23 mouse cellular contexts compared by ENCODE assay signal in genomic region chr3:105714820-105715167, GRCm38 (mm10). TPM values are rescaled to one million over a fixed set of nuclear protein-coding genes. Genes with fewer than 3 reads are reported as not detected.
DNase-seq lines count a peak whose midpoint lies in the region; ATAC-seq lines count a peak whose summit lies in the region.
"Had no signal": no experiment of that assay in that cellular context is flagged by ENCODE, and none has a peak within 500 bp of the region (broad histone marks: within the 10 kb centered on the region; RNA-seq: fewer than 3 reads in every experiment).

No protein-coding gene starts in this region.

- H3K27ac ChIP-seq in hindbrain, embryonic 10.5 days = peak overlapping the region; percentile 80; the same call in 1 of the 2 replicates
- no peak overlapping the region for H3K27ac ChIP-seq in hindbrain, embryonic 13.5 days
- H3K27ac ChIP-seq in midbrain, embryonic 12.5 days (replicated peaks) = no peak overlapping the region; the same call in 1 of the 2 replicates
- no peak overlapping the region for H3K27ac ChIP-seq in midbrain, embryonic 16.5 days (ENCODE audit: low read length)
- H3K27ac ChIP-seq: forebrain, embryonic 15.5 days; liver, embryonic 14.5 days had no signal

- peak; percentile 11 for DNase-seq in embryo, embryonic 10 days (ENCODE audit: low spot score)
- no peak for DNase-seq in embryo, embryonic 11 days
- DNase-seq in hindbrain, embryonic 10.5 days (ENCODE audit: low spot score) = no peak
- DNase-seq in adipocyte (ENCODE audit: low spot score) = no peak
- DNase-seq: adrenal gland, postnatal 10 days; heart, postnatal 4 days; kidney, adult 9 months; kidney, postnatal 36 days; liver; lung, adult 2 months; lung, postnatal 14 days; thymus, adult 2 months; thymus, postnatal 4 days had no signal

- no peak overlapping the region for H3K4me3 ChIP-seq in hindbrain, embryonic 10.5 days
- H3K4me3 ChIP-seq in hindbrain, embryonic 13.5 days = no peak overlapping the region
- no peak overlapping the region for H3K4me3 ChIP-seq in midbrain, embryonic 12.5 days
- no peak overlapping the region for H3K4me3 ChIP-seq in midbrain, embryonic 16.5 days (ENCODE audit: low read depth, low read length)
- H3K4me3 ChIP-seq: forebrain, embryonic 15.5 days; midbrain, embryonic 15.5 days; neural tube, embryonic 12.5 days had no signal

- H3K9me3 ChIP-seq in hindbrain, embryonic 10.5 days = no peaks in the 10 kb centered on the region
- H3K9me3 ChIP-seq in hindbrain, embryonic 13.5 days = no peaks in the 10 kb centered on the region
- no peaks in the 10 kb centered on the region for H3K9me3 ChIP-seq in midbrain, embryonic 12.5 days
- no peaks in the 10 kb centered on the region for H3K9me3 ChIP-seq in midbrain, embryonic 16.5 days (replicated peaks; ENCODE audit: control insufficient read depth, low read length, poor library complexity, severe bottlenecking)
- H3K9me3 ChIP-seq: forebrain, embryonic 15.5 days; G1E; midbrain, embryonic 15.5 days; neural tube, embryonic 12.5 days had no signal

- no peak for ATAC-seq in hindbrain, embryonic 13.5 days (ENCODE audit: low FRiP score)
- ATAC-seq in midbrain, embryonic 12.5 days (ENCODE audit: low FRiP score, low read depth) = 0 out of 2 replicates have a peak, but pooled peaks have one; percentile 3
- no peak for ATAC-seq in midbrain, embryonic 16.5 days
- ATAC-seq: intestine, postnatal 0 days had no signal

- no peak overlapping the region for H3K4me2 ChIP-seq in hindbrain, embryonic 13.5 days
- no peak overlapping the region for H3K4me2 ChIP-seq in midbrain, embryonic 12.5 days (replicated peaks)
- no peak overlapping the region for H3K4me2 ChIP-seq in midbrain, embryonic 16.5 days (ENCODE audit: low read length)
- H3K4me2 ChIP-seq: forebrain, embryonic 15.5 days; heart, embryonic 11.5 days; midbrain, embryonic 15.5 days had no signal

- H3K27me3 ChIP-seq in hindbrain, embryonic 10.5 days (ENCODE audit: insufficient read depth, poor library complexity, severe bottlenecking) = no peaks in the 10 kb centered on the region
- 0 out of 2 replicates have a peak, but pooled peaks cover 4% of the 10 kb centered on the region for H3K27me3 ChIP-seq in hindbrain, embryonic 13.5 days
- H3K27me3 ChIP-seq in midbrain, embryonic 12.5 days = no peaks in the 10 kb centered on the region
- H3K27me3 ChIP-seq in midbrain, embryonic 16.5 days (ENCODE audit: control insufficient read depth, insufficient read depth, low read depth, low read length) = no peaks in the 10 kb centered on the region
- H3K27me3 ChIP-seq: forebrain, embryonic 15.5 days; midbrain, embryonic 15.5 days; neural tube, embryonic 12.5 days had no signal

- H3K4me1 ChIP-seq in hindbrain, embryonic 10.5 days (replicated peaks) = peaks cover 63% of the 10 kb centered on the region
- peaks cover 60% of the 10 kb centered on the region for H3K4me1 ChIP-seq in hindbrain, embryonic 13.5 days (replicated peaks)
- H3K4me1 ChIP-seq in midbrain, embryonic 12.5 days = peaks cover 18% of the 10 kb centered on the region
- peaks cover 4% of the 10 kb centered on the region; the same call in 1 of the 2 replicates for H3K4me1 ChIP-seq in midbrain, embryonic 16.5 days (ENCODE audit: control insufficient read depth, insufficient read depth, low read length)

- no peak overlapping the region for H3K9ac ChIP-seq in hindbrain, embryonic 13.5 days
- no peak overlapping the region for H3K9ac ChIP-seq in midbrain, embryonic 12.5 days (replicated peaks)
- no peak overlapping the region for H3K9ac ChIP-seq in midbrain, embryonic 16.5 days (ENCODE audit: low read depth, low read length)
- H3K9ac ChIP-seq: forebrain, embryonic 15.5 days; liver, embryonic 14.5 days; midbrain, embryonic 15.5 days had no signal

- H3K36me3 ChIP-seq in hindbrain, embryonic 10.5 days = no peaks in the 10 kb centered on the region
- no peaks in the 10 kb centered on the region for H3K36me3 ChIP-seq in hindbrain, embryonic 13.5 days
- H3K36me3 ChIP-seq in midbrain, embryonic 12.5 days = no peaks in the 10 kb centered on the region
- no peaks in the 10 kb centered on the region for H3K36me3 ChIP-seq in midbrain, embryonic 16.5 days (ENCODE audit: control insufficient read depth, insufficient read depth, low read length)
- H3K36me3 ChIP-seq: forebrain, embryonic 15.5 days; midbrain, embryonic 15.5 days; neural tube, embryonic 12.5 days had no signal

RNA-seq across cellular contexts. Expression of gene Inka2, which starts 10.4 kb away (rescaled TPM):
- polyA plus RNA-seq in hindbrain, embryonic 10.5 days (2016; fragmentation: Nextera tagmentation; extraction: Ambion mirVana) = 2.1 and 4.3 TPM in 2 replicates
- 4.8 and 5.2 TPM in 2 replicates for polyA plus RNA-seq in hindbrain, embryonic 13.5 days (2015; fragmentation: Nextera tagmentation; extraction: Ambion mirVana)
- polyA plus RNA-seq in midbrain, embryonic 12.5 days (2016; fragmentation: Nextera tagmentation; extraction: Ambion mirVana) = 1.3 and 1.5 TPM in 2 replicates
- 5.5 and 7.0 TPM in 2 replicates for polyA plus RNA-seq in midbrain, embryonic 16.5 days (2015; fragmentation: Nextera tagmentation; extraction: Ambion mirVana)

RNA-seq across cellular contexts. Expression of gene Ddx20, which starts 27.4 kb away (rescaled TPM):
- 42.0 and 49.6 TPM in 2 replicates for polyA plus RNA-seq in hindbrain, embryonic 10.5 days (2016; fragmentation: Nextera tagmentation; extraction: Ambion mirVana)
- polyA plus RNA-seq in hindbrain, embryonic 13.5 days (2015; fragmentation: Nextera tagmentation; extraction: Ambion mirVana) = 26.4 and 27.4 TPM in 2 replicates
- polyA plus RNA-seq in midbrain, embryonic 12.5 days (2016; fragmentation: Nextera tagmentation; extraction: Ambion mirVana) = 39.7 and 42.4 TPM in 2 replicates
- polyA plus RNA-seq in midbrain, embryonic 16.5 days (2015; fragmentation: Nextera tagmentation; extraction: Ambion mirVana) = 24.6 and 27.1 TPM in 2 replicates
